Mouse (Mus musculus) midbrain, postnatal 0 days (tissue): Measurements from ENCODE around the gene Dpp7. TPM values are rescaled to one million over a fixed set of nuclear protein-coding genes. Genes with fewer than 3 reads are reported as not detected.
A peak's percentile ranks its signal among the peaks of the same experiment; 100 is the strongest.

ENCODE experiments used
- ATAC-seq: fragments of 200-750 bp; cut with Nextera tagmentation; 2 replicates; pipeline ENCODE4 v1.8.0; 2017; ENCODE audit warnings: moderate number of reproducible peaks, mild to moderate bottlenecking, moderate TSS enrichment, moderate library complexity; ENCODE audit not compliant: low FRiP score
- DNase-seq: peaks from one replicate; pipeline ENCODE4 v3.0.0-alpha.2; 2015; ENCODE audit warnings: low spot score
- H3K27ac ChIP-seq: fragments of 300-500 bp; sonication (generic); 2 replicates; pipeline ENCODE4 v1.5.1; 2014; ENCODE audit warnings: low read depth, mild to moderate bottlenecking, low read length, mixed read lengths
- H3K27me3 ChIP-seq: fragments of 300-500 bp; sonication (generic); 2 replicates; pipeline ENCODE4 v1.6.1; 2014; ENCODE audit warnings: low read length, control low read depth, mixed read lengths; ENCODE audit not compliant: insufficient read depth
- H3K36me3 ChIP-seq: fragments of 300-500 bp; sonication (generic); 2 replicates; pipeline ENCODE4 v1.6.1; 2014; ENCODE audit warnings: low read length, control low read depth, mixed read lengths; ENCODE audit not compliant: insufficient read depth
- H3K4me1 ChIP-seq: fragments of 300-500 bp; sonication (generic); 2 replicates; pipeline ENCODE4 v1.6.1; 2014; ENCODE audit warnings: mild to moderate bottlenecking, control low read depth, antibody characterized with exemption, low read length, mixed read lengths; ENCODE audit not compliant: insufficient read depth
- H3K4me2 ChIP-seq: fragments of 300-500 bp; sonication (generic); 2 replicates; pipeline ENCODE4 v1.6.1; 2014; ENCODE audit warnings: low read depth, mild to moderate bottlenecking, low read length, mixed read lengths; ENCODE audit not compliant: poor library complexity, severe bottlenecking
- H3K4me3 ChIP-seq: fragments of 300-500 bp; sonication (generic); 2 replicates; pipeline ENCODE4 v1.5.1; 2014; ENCODE audit warnings: low read depth, mild to moderate bottlenecking, low read length, moderate library complexity
- H3K9ac ChIP-seq: fragments of 300-500 bp; sonication (generic); replicated peaks from 2 replicates; pipeline ENCODE4 v1.6.1; 2014; ENCODE audit warnings: mild to moderate bottlenecking, low read length, moderate library complexity, mixed read lengths; ENCODE audit not compliant: poor library complexity, severe bottlenecking
- H3K9me3 ChIP-seq: fragments of 300-500 bp; sonication (generic); 2 replicates; pipeline ENCODE4 v1.6.1; 2016; ENCODE audit warnings: low read length, control low read depth
- CTCF ChIP-seq: IDR thresholded peaks from 2 replicates; pipeline ENCODE4 v1.5.1; 2016; ENCODE audit warnings: antibody characterized with exemption, mild to moderate bottlenecking
- WGBS: fragments of 180-500 bp; shearing (Covaris S2); extraction: QIAGEN DNeasy Blood & Tissue Kit; methylation state at CpG from one replicate; pipeline ENCODE4 v1.1.7; 2014; 5-methylcytosine and 5-hydroxymethylcytosine counted together
- polyA plus RNA-seq: library from polyadenylated mRNA; unstranded; fragments of >200 nt; fragmentation: Nextera tagmentation; extraction: Ambion mirVana; gene quantifications from 2 replicates; pipeline ENCODE4 v1.2.1, GENCODE M21; 2015
- total RNA-seq: library from RNA; depleted of rRNA; stranded (reverse); fragments of >200 nt; gene quantifications from 2 replicates; pipeline ENCODE4 v1.2.3, GENCODE M21; 2014

Dpp7 gene
- total and polyA plus RNA-seq, 2 experiments from 2014 or later: 14.9 to 22.7 TPM

- TF ChIP-seq CTCF: no peak
- Histone ChIP-seq H3K4me1 (no peaks in the 10 kb centered on the region), H3K36me3 (no peaks in the 10 kb centered on the region), H3K27ac (no peak overlapping the region), H3K9me3 (no peaks in the 10 kb centered on the region), H3K4me3 (0 out of 2 replicates have a peak overlapping the region, but pooled peaks have one; percentile 54), H3K27me3 (peaks cover 20% of the 10 kb centered on the region), H3K9ac (no peak overlapping the region), H3K4me2 (peak overlapping the region; percentile 96; the same call in 1 of the 2 replicates)
- 87% methylated on average over 4 of the region's 4 CpGs for WGBS
- DNase-seq: no peak
- ATAC-seq: no peak
These were observed 8.2 kb upstream of the Dpp7 start for GRCm38 (mm10) chr2:25364313-25364712.

- DNase-seq (no peak), ATAC-seq (no peak)
- Histone ChIP-seq H3K27ac (no peak overlapping the region), H3K4me1 (no peaks in the 10 kb centered on the region), H3K27me3 (peaks cover 20% of the 10 kb centered on the region), H3K4me3 (no peak overlapping the region), H3K4me2 (no peak overlapping the region), H3K9me3 (no peaks in the 10 kb centered on the region), H3K36me3 (no peaks in the 10 kb centered on the region), H3K9ac (no peak overlapping the region)
- 71% methylated on average over 13 of the region's 13 CpGs for WGBS
- TF ChIP-seq CTCF: no peak
These were observed 7.5 kb upstream of the Dpp7 start for GRCm38 (mm10) chr2:25363478-25364178.

- Histone ChIP-seq H3K27ac (no peak overlapping the region), H3K36me3 (no peaks in the 10 kb centered on the region), H3K4me1 (peaks cover 13% of the 10 kb centered on the region; the same call in 1 of the 2 replicates), H3K4me2 (no peak overlapping the region), H3K9ac (no peak overlapping the region), H3K27me3 (peaks cover 14% of the 10 kb centered on the region), H3K9me3 (no peaks in the 10 kb centered on the region), H3K4me3 (no peak overlapping the region)
- no peak for TF ChIP-seq CTCF
- ATAC-seq: no peak
- no peak for DNase-seq
- 82% methylated on average over 4 of the region's 4 CpGs for WGBS
These were observed 3.7 kb upstream of the Dpp7 start for GRCm38 (mm10) chr2:25359848-25360247.

GRCm38 (mm10) chr2:25355419-25356066 lies 616 bp downstream of the Dpp7 start:
- 40% methylated on average over 18 of the region's 18 CpGs for WGBS
- Histone ChIP-seq H3K27me3 (no peaks in the 10 kb centered on the region), H3K9me3 (no peaks in the 10 kb centered on the region), H3K36me3 (peaks cover 20% of the 10 kb centered on the region), H3K4me2 (peak overlapping the region; percentile 92), H3K4me1 (peaks cover 14% of the 10 kb centered on the region; the same call in 1 of the 2 replicates), H3K4me3 (peak overlapping the region; percentile 46), H3K9ac (peak overlapping the region; percentile 62), H3K27ac (no peak overlapping the region)
- ATAC-seq (no peak), DNase-seq (no peak)
- no peak for TF ChIP-seq CTCF

- no peaks in the 10 kb centered on the region for H3K27me3 ChIP-seq
- H3K9ac ChIP-seq: no peak overlapping the region
- no peaks in the 10 kb centered on the region for H3K9me3 ChIP-seq
- peaks cover 14% of the 10 kb centered on the region; the same call in 1 of the 2 replicates for H3K4me1 ChIP-seq
- no peak overlapping the region for H3K4me2 ChIP-seq
- DNase-seq (no peak), ATAC-seq (no peak)
- WGBS: 89% methylated on average over 6 of the region's 6 CpGs
- no peak overlapping the region for H3K27ac ChIP-seq
- H3K4me3 ChIP-seq: no peak overlapping the region
- TF ChIP-seq CTCF: no peak
- peaks cover 33% of the 10 kb centered on the region for H3K36me3 ChIP-seq
These were observed 1.9 kb downstream of the Dpp7 start for GRCm38 (mm10) chr2:25354211-25354610.

- ATAC-seq: no peak
- TF ChIP-seq CTCF: no peak
- peaks cover 9% of the 10 kb centered on the region; the same call in 1 of the 2 replicates for H3K4me1 ChIP-seq
- H3K4me2 ChIP-seq: no peak overlapping the region
- 98% methylated on average over 3 of the region's 3 CpGs for WGBS
- no peak overlapping the region for H3K9ac ChIP-seq
- H3K4me3 ChIP-seq: no peak overlapping the region
- no peaks in the 10 kb centered on the region for H3K27me3 ChIP-seq
- H3K36me3 ChIP-seq: peaks cover 63% of the 10 kb centered on the region
- DNase-seq: no peak
- no peak overlapping the region for H3K27ac ChIP-seq
- H3K9me3 ChIP-seq: no peaks in the 10 kb centered on the region
These were observed 5.5 kb downstream of the Dpp7 start for GRCm38 (mm10) chr2:25350701-25351100.
